Mouse (Mus musculus) ES-E14 (cell line): ENCODE measurements around the gene Ube2l3.

Experiments used
- HCFC1 ChIP-seq: IDR thresholded peaks from 2 replicates; pipeline ENCODE4 v1.6.1; 2012; ENCODE audit warnings: low read length, inconsistent platforms, borderline replicate concordance; ENCODE audit not compliant: insufficient read depth
- MAFK ChIP-seq: IDR thresholded peaks from 2 replicates; pipeline ENCODE4 v1.6.1; 2014; ENCODE audit warnings: mild to moderate bottlenecking, low read depth, low read length, inconsistent platforms; ENCODE audit not compliant: insufficient read depth
- ZNF384 ChIP-seq: IDR thresholded peaks from 2 replicates; pipeline ENCODE4 v1.6.1; 2012; ENCODE audit warnings: low read depth, low read length, inconsistent platforms

GRCm38 (mm10) chr16:17121569-17121968, 80.9 kb downstream of the Ube2l3 start:
- no peak for TF ChIP-seq MAFK
- no peak for TF ChIP-seq ZNF384
- TF ChIP-seq HCFC1, result no peak
